Comparison of ENCODE assay signal across 7 mouse cellular contexts in the genomic region with DNA sequence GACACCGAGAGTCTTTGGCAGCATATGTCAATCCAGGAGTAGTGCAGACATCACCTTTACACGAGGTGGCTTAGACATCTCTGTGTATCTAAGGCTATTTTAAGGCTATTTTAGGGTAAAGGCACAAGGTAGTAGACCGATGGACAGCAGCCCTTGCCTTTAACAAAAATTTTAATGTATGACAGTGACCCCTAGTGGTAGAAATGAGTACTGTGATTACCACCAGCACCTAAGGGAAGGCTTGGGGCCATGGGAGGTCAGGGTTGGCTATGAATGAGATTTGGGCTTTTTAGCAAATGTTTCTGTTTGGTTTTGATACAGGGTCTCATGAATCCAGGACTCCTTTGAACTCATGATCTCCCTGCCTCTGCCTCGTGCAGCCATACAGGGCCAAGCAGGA. TPM values are rescaled to one million over a fixed set of nuclear protein-coding genes. Genes with fewer than 3 reads are reported as not detected.
DNase-seq lines count a peak whose midpoint lies in the region; ATAC-seq and TF ChIP-seq lines count a peak whose summit lies in the region.

No protein-coding gene starts in this region.

- H3K36me3 ChIP-seq in forebrain, embryonic 10.5 days (replicated peaks): 0 out of 2 replicates have a peak, but pooled peaks cover 3% of the 10 kb centered on the region
- H3K36me3 ChIP-seq in intestine, embryonic 14.5 days (ENCODE audit: control insufficient read depth, insufficient read depth, low read length): no peaks in the 10 kb centered on the region
- H3K36me3 ChIP-seq in lung, embryonic 15.5 days: no peaks in the 10 kb centered on the region

- peak; percentile 78; the same call in 1 of the 2 replicates for ATAC-seq in intestine, embryonic 14.5 days (replicated peaks; ENCODE audit: low FRiP score, low TSS enrichment, low read depth)
- peak; percentile 50; the same call in 1 of the 2 replicates for ATAC-seq in lung, embryonic 15.5 days (ENCODE audit: borderline replicate concordance, extremely low read depth, low FRiP score, low TSS enrichment)

- peak; percentile 25; the same call in 1 of the 2 replicates for TF ChIP-seq CTCF in bone marrow macrophage, adult 2 months (IDR thresholded peaks at IDR 0.05; ENCODE audit: low read depth, low read length)

- TF ChIP-seq POLR2A in bone marrow macrophage, adult 2 months (IDR thresholded peaks at IDR 0.05; ENCODE audit: borderline replicate concordance, low read depth, low read length): no peak

- H3K27ac ChIP-seq in bone marrow macrophage, adult 2 months (ENCODE audit: insufficient read depth, low read depth, low read length): no peak overlapping the region
- no peak overlapping the region for H3K27ac ChIP-seq in forebrain, embryonic 10.5 days
- H3K27ac ChIP-seq in intestine, embryonic 14.5 days (ENCODE audit: low read depth): no peak overlapping the region
- H3K27ac ChIP-seq in lung, embryonic 15.5 days: no peak overlapping the region

- no peaks in the 10 kb centered on the region for H3K9me3 ChIP-seq in forebrain, embryonic 10.5 days
- H3K9me3 ChIP-seq in intestine, embryonic 14.5 days (ENCODE audit: control insufficient read depth, low read length): no peaks in the 10 kb centered on the region
- H3K9me3 ChIP-seq in lung, embryonic 15.5 days: no peaks in the 10 kb centered on the region

- H3K4me2 ChIP-seq in intestine, embryonic 14.5 days (ENCODE audit: low read length): no peak overlapping the region
- H3K4me2 ChIP-seq in lung, embryonic 15.5 days: no peak overlapping the region

- no peak overlapping the region for H3K4me3 ChIP-seq in bone marrow macrophage, adult 2 months (ENCODE audit: insufficient read depth, low read length)
- no peak overlapping the region for H3K4me3 ChIP-seq in forebrain, embryonic 10.5 days
- no peak overlapping the region for H3K4me3 ChIP-seq in intestine, embryonic 14.5 days (ENCODE audit: low read depth, low read length)
- H3K4me3 ChIP-seq in lung, embryonic 15.5 days: no peak overlapping the region

- DNase-seq in urinary bladder, postnatal 25 days (ENCODE audit: low spot score): peak; percentile 47
- DNase-seq in urinary bladder, adult 2 months (ENCODE audit: low spot score): no peak
- DNase-seq in forebrain, embryonic 10.5 days (ENCODE audit: extremely low spot score, low spot score): peak; percentile 37
- DNase-seq in intestine, embryonic 14.5 days (ENCODE audit: low spot score): peak; percentile 63
- peak; percentile 94 for DNase-seq in retina, embryonic 14.5 days (ENCODE audit: low spot score)

- H3K9ac ChIP-seq in intestine, embryonic 14.5 days (ENCODE audit: low read length): no peak overlapping the region
- H3K9ac ChIP-seq in lung, embryonic 15.5 days: no peak overlapping the region

- peaks cover 13% of the 10 kb centered on the region for H3K27me3 ChIP-seq in forebrain, embryonic 10.5 days (ENCODE audit: poor library complexity, severe bottlenecking)
- H3K27me3 ChIP-seq in intestine, embryonic 14.5 days (replicated peaks; ENCODE audit: control insufficient read depth, insufficient read depth, low read length): no peaks in the 10 kb centered on the region
- H3K27me3 ChIP-seq in lung, embryonic 15.5 days: peaks cover 12% of the 10 kb centered on the region

- WGBS in forebrain, embryonic 10.5 days: 25% methylated on average over 4 of the region's 4 CpGs
- 22% methylated on average over 4 of the region's 4 CpGs for WGBS in intestine, embryonic 14.5 days
- 19% methylated on average over 4 of the region's 4 CpGs for WGBS in lung, embryonic 15.5 days

- peaks cover 16% of the 10 kb centered on the region for H3K4me1 ChIP-seq in bone marrow macrophage, adult 2 months (ENCODE audit: control insufficient read depth, insufficient read depth, low read length)
- peaks cover 5% of the 10 kb centered on the region; the same call in 1 of the 2 replicates for H3K4me1 ChIP-seq in forebrain, embryonic 10.5 days
- H3K4me1 ChIP-seq in intestine, embryonic 14.5 days (replicated peaks; ENCODE audit: control insufficient read depth, insufficient read depth, low read length): 0 out of 2 replicates have a peak, but pooled peaks cover 3% of the 10 kb centered on the region
- H3K4me1 ChIP-seq in lung, embryonic 15.5 days: no peaks in the 10 kb centered on the region

RNA-seq across cellular contexts. Expression of a gene that starts 17.5 kb away (rescaled TPM):
- polyA plus RNA-seq in urinary bladder, adult 2 months (2012; rRNA removed): 47.7 and 48.4 TPM in 2 replicates
- polyA plus RNA-seq in bone marrow macrophage, adult 2 months (2012; ENCODE audit: insufficient read depth, insufficient read length, missing spikeins): 34.5 and 35.0 TPM in 2 replicates
- polyA plus RNA-seq in forebrain, embryonic 10.5 days (2016; fragmentation: Nextera tagmentation; extraction: Ambion mirVana): 21.3 and 21.4 TPM in 2 replicates
- polyA plus RNA-seq in intestine, embryonic 14.5 days (2014; fragmentation: Nextera tagmentation; extraction: Ambion mirVana): 24.2 and 25.9 TPM in 2 replicates
- polyA plus RNA-seq in lung, embryonic 15.5 days (2015; fragmentation: Nextera tagmentation; extraction: Ambion mirVana): 24.4 and 27.2 TPM in 2 replicates

RNA-seq across cellular contexts. Expression of a gene that starts 33.4 kb away (rescaled TPM):
- polyA plus RNA-seq in urinary bladder, adult 2 months (2012; rRNA removed): 193 and 272 TPM in 2 replicates
- 60.1 and 68.7 TPM in 2 replicates for polyA plus RNA-seq in bone marrow macrophage, adult 2 months (2012; ENCODE audit: insufficient read depth, insufficient read length, missing spikeins)
- polyA plus RNA-seq in forebrain, embryonic 10.5 days (2016; fragmentation: Nextera tagmentation; extraction: Ambion mirVana): 106 and 108 TPM in 2 replicates
- polyA plus RNA-seq in intestine, embryonic 14.5 days (2014; fragmentation: Nextera tagmentation; extraction: Ambion mirVana): 95.8 and 101 TPM in 2 replicates
- polyA plus RNA-seq in lung, embryonic 15.5 days (2015; fragmentation: Nextera tagmentation; extraction: Ambion mirVana): 73.9 and 82.6 TPM in 2 replicates

RNA-seq across cellular contexts. Expression of a gene that starts 34.3 kb away (rescaled TPM):
- 5.9 and 6.6 TPM in 2 replicates for polyA plus RNA-seq in urinary bladder, adult 2 months (2012; rRNA removed)
- 2.3 and 2.5 TPM in 2 replicates for polyA plus RNA-seq in bone marrow macrophage, adult 2 months (2012; ENCODE audit: insufficient read depth, insufficient read length, missing spikeins)
- 6.6 and 7.9 TPM in 2 replicates for polyA plus RNA-seq in forebrain, embryonic 10.5 days (2016; fragmentation: Nextera tagmentation; extraction: Ambion mirVana)
- polyA plus RNA-seq in intestine, embryonic 14.5 days (2014; fragmentation: Nextera tagmentation; extraction: Ambion mirVana): 9.2 and 10.6 TPM in 2 replicates
- polyA plus RNA-seq in lung, embryonic 15.5 days (2015; fragmentation: Nextera tagmentation; extraction: Ambion mirVana): 0.70 and 1.3 TPM in 2 replicates

RNA-seq across cellular contexts. Expression of a gene that starts 37.3 kb away (rescaled TPM):
- polyA plus RNA-seq in urinary bladder, adult 2 months (2012; rRNA removed): 173 and 201 TPM in 2 replicates
- polyA plus RNA-seq in bone marrow macrophage, adult 2 months (2012; ENCODE audit: insufficient read depth, insufficient read length, missing spikeins): 119 and 121 TPM in 2 replicates
- 192 and 206 TPM in 2 replicates for polyA plus RNA-seq in forebrain, embryonic 10.5 days (2016; fragmentation: Nextera tagmentation; extraction: Ambion mirVana)
- polyA plus RNA-seq in intestine, embryonic 14.5 days (2014; fragmentation: Nextera tagmentation; extraction: Ambion mirVana): 157 and 166 TPM in 2 replicates
- 184 and 189 TPM in 2 replicates for polyA plus RNA-seq in lung, embryonic 15.5 days (2015; fragmentation: Nextera tagmentation; extraction: Ambion mirVana)

RNA-seq across cellular contexts. Expression of a gene that starts 39.0 kb away (rescaled TPM):
- polyA plus RNA-seq in urinary bladder, adult 2 months (2012; rRNA removed): 178 and 188 TPM in 2 replicates
- polyA plus RNA-seq in bone marrow macrophage, adult 2 months (2012; ENCODE audit: insufficient read depth, insufficient read length, missing spikeins): 1.3 TPM in 1 of 2 replicates, not detected in the other
- polyA plus RNA-seq in forebrain, embryonic 10.5 days (2016; fragmentation: Nextera tagmentation; extraction: Ambion mirVana): 23.7 and 25.7 TPM in 2 replicates
- polyA plus RNA-seq in intestine, embryonic 14.5 days (2014; fragmentation: Nextera tagmentation; extraction: Ambion mirVana): 49.0 and 57.7 TPM in 2 replicates
- polyA plus RNA-seq in lung, embryonic 15.5 days (2015; fragmentation: Nextera tagmentation; extraction: Ambion mirVana): 55.4 and 59.0 TPM in 2 replicates
